Mouse (Mus musculus) heart, postnatal 0 days (tissue): Measurements from ENCODE around the gene Kmo.

Experiments
- CTCF ChIP-seq: IDR thresholded peaks from 2 replicates; pipeline ENCODE4 v1.5.1; 2016; ENCODE audit warnings: antibody characterized with exemption, control low read depth, low read depth
- EP300 ChIP-seq: IDR thresholded peaks from 2 replicates; pipeline ENCODE4 v1.6.1; 2016; ENCODE audit warnings: antibody characterized with exemption, low read depth

DNA sequence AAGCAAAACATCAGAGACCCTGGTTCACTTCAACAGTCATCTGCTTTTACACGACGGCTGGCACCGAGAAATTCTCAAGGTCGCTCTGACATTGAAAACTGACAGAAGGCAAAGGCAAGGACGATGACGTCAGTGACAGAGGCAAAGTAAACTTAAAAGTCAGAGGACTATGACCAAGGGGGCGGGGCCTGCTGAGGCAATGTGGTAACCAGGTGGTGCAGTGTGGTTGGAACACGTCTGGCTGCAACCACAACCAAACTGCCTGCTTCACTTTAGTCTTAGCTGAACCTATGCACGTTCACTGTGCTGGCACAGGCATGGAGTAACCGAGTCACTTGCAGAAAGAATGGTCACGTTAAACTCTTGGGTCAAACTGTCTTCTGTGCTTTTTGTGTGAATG is 17.9 kb upstream of the Kmo start:
- TF ChIP-seq CTCF (no peak), EP300 (no peak)
